Mouse (Mus musculus) brain, adult 10 weeks (tissue): ENCODE results near the gene Cir1. TPM values are rescaled to one million over a fixed set of nuclear protein-coding genes. Genes with fewer than 3 reads are reported as not detected.

Source experiments
- polyA plus RNA-seq: library from polyadenylated mRNA; stranded (reverse); fragments of 350-450 nt; fragmentation: Illumina TruSeq; extraction: RNeasy Lipid Tissue Mini Kit (QIAGEN cat#74804); gene quantifications from one replicate; pipeline ENCODE4 v1.2.3, GENCODE M21; 2015; ENCODE audit warnings: low read depth, low replicate concordance

The Cir1 gene
- polyA plus RNA-seq = 30.4 TPM

GRCm38 (mm10) chr2:73312152-73313116 lies at the start of gene Cir1, which contains the start of gene Scrn3:
Cir1 (minus strand) TSS chr2:73312701.
Scrn3 (plus strand) TSS chr2:73312601.

GRCm38 (mm10) chr2:73271459-73272161 lies 40.9 kb downstream of the Cir1 start, which contains the start of gene Sp9:
Sp9 (plus strand) TSS chr2:73271925.

Other genes starting within 250 kb of the Cir1 start
- gene Ola1, start 93.8 kb downstream of the Cir1 start, polyA plus RNA-seq = 148 TPM
- gene Sp9, start 40.8 kb downstream of the Cir1 start, polyA plus RNA-seq = 1.7 TPM
- gene Scrn3, start 100 bp downstream of the Cir1 start, polyA plus RNA-seq = 33.6 TPM
- gene Gpr155, start 73.9 kb upstream of the Cir1 start, polyA plus RNA-seq = 37.1 TPM
- 7.7 TPM for gene Wipf1, start 217.0 kb upstream of the Cir1 start, polyA plus RNA-seq